Comparison of ENCODE assay signal across 22 mouse cellular contexts in genomic region chr11:75751082-75751481, GRCm38 (mm10). TPM values are rescaled to one million over a fixed set of nuclear protein-coding genes. Genes with fewer than 3 reads are reported as not detected.
DNase-seq lines count a peak whose midpoint lies in the region; ATAC-seq and TF ChIP-seq lines count a peak whose summit lies in the region.
"Had no signal": no experiment of that assay in that cellular context is flagged by ENCODE, and none has a peak within 500 bp of the region (broad histone marks: within the 10 kb centered on the region; RNA-seq: fewer than 3 reads in every experiment).

No protein-coding gene starts in this region.

- no peak for ATAC-seq in liver, postnatal 0 days
- no peak for ATAC-seq in liver, embryonic 11.5 days (replicated peaks; ENCODE audit: low FRiP score)
- no peak for ATAC-seq in stomach, postnatal 0 days (ENCODE audit: low FRiP score, low TSS enrichment)
- ATAC-seq: intestine, embryonic 15.5 days had no signal

- H3K27ac ChIP-seq in heart, adult 2 months = no peak overlapping the region
- no peak overlapping the region for H3K27ac ChIP-seq in liver, postnatal 0 days (ENCODE audit: low read depth)
- H3K27ac ChIP-seq in liver, embryonic 11.5 days (ENCODE audit: low read depth, low read length) = no peak overlapping the region
- no peak overlapping the region for H3K27ac ChIP-seq in stomach, postnatal 0 days (replicated peaks)
- H3K27ac ChIP-seq: forebrain, embryonic 12.5 days; hindbrain, embryonic 14.5 days; intestine, embryonic 15.5 days; limb, embryonic 15.5 days; midbrain, embryonic 10.5 days had no signal

- no peak overlapping the region for H3K9ac ChIP-seq in heart, adult 2 months (ENCODE audit: low read depth, low read length)
- no peak overlapping the region for H3K9ac ChIP-seq in liver, postnatal 0 days (replicated peaks)
- H3K9ac ChIP-seq in liver, embryonic 11.5 days (ENCODE audit: low read depth, low read length) = no peak overlapping the region
- H3K9ac ChIP-seq in stomach, postnatal 0 days (ENCODE audit: low read length) = no peak overlapping the region
- H3K9ac ChIP-seq: forebrain, embryonic 12.5 days; hindbrain, embryonic 14.5 days; intestine, embryonic 15.5 days; limb, embryonic 15.5 days had no signal

- peaks cover 26% of the 10 kb centered on the region for H3K4me1 ChIP-seq in heart, adult 2 months (ENCODE audit: control insufficient read depth, insufficient read depth, low read length)
- peaks cover 10% of the 10 kb centered on the region for H3K4me1 ChIP-seq in liver, postnatal 0 days (ENCODE audit: insufficient read depth)
- peaks cover 11% of the 10 kb centered on the region for H3K4me1 ChIP-seq in liver, embryonic 11.5 days (replicated peaks; ENCODE audit: control insufficient read depth, insufficient read depth, low read length)
- peaks cover 91% of the 10 kb centered on the region for H3K4me1 ChIP-seq in E14TG2a.4 (replicated peaks; ENCODE audit: low read depth, low read length)
- H3K4me1 ChIP-seq in stomach, postnatal 0 days (replicated peaks; ENCODE audit: control insufficient read depth, insufficient read depth) = no peaks in the 10 kb centered on the region

- no peak for TF ChIP-seq POLR2A in heart, adult 2 months (IDR thresholded peaks at IDR 0.05; ENCODE audit: insufficient read depth, low read depth, low read length)

- no peaks in the 10 kb centered on the region for H3K9me3 ChIP-seq in liver, postnatal 0 days (ENCODE audit: low read length)
- no peaks in the 10 kb centered on the region for H3K9me3 ChIP-seq in liver, embryonic 11.5 days (ENCODE audit: control insufficient read depth, low read length)
- H3K9me3 ChIP-seq in E14TG2a.4 (ENCODE audit: low read length) = no peaks in the 10 kb centered on the region
- H3K9me3 ChIP-seq in stomach, postnatal 0 days (ENCODE audit: control insufficient read depth, low read length) = no peaks in the 10 kb centered on the region
- H3K9me3 ChIP-seq: forebrain, embryonic 12.5 days; intestine, embryonic 15.5 days; limb, embryonic 15.5 days; midbrain, embryonic 10.5 days had no signal

- intact Hi-C loops in heart, adult 2 months (cut with DNase I) = no loop called here

- no peak for TF ChIP-seq EP300 in heart, adult 2 months (IDR thresholded peaks at IDR 0.05; ENCODE audit: insufficient read depth, low read depth, low read length)
- no peak for TF ChIP-seq EP300 in liver, postnatal 0 days (IDR thresholded peaks at IDR 0.05; ENCODE audit: low read depth)
- TF ChIP-seq EP300 in stomach, postnatal 0 days (optimal IDR thresholded peaks at IDR 0.05) = no peak

- no peak overlapping the region for H3K4me2 ChIP-seq in liver, postnatal 0 days (ENCODE audit: low read depth, low read length)
- H3K4me2 ChIP-seq in liver, embryonic 11.5 days = no peak overlapping the region
- H3K4me2 ChIP-seq in stomach, postnatal 0 days (replicated peaks; ENCODE audit: low read depth) = no peak overlapping the region
- H3K4me2 ChIP-seq: forebrain, embryonic 12.5 days; heart, embryonic 11.5 days; hindbrain, embryonic 14.5 days; intestine, embryonic 15.5 days; limb, embryonic 15.5 days had no signal

- peaks cover 76% of the 10 kb centered on the region for H3K36me3 ChIP-seq in heart, adult 2 months (ENCODE audit: control insufficient read depth, insufficient read depth, low read length)
- peaks cover 18% of the 10 kb centered on the region for H3K36me3 ChIP-seq in liver, postnatal 0 days (replicated peaks; ENCODE audit: insufficient read depth, low read length)
- H3K36me3 ChIP-seq in liver, embryonic 11.5 days (ENCODE audit: control insufficient read depth, insufficient read depth, low read length) = peaks cover 12% of the 10 kb centered on the region; the same call in 1 of the 2 replicates
- peaks cover 93% of the 10 kb centered on the region for H3K36me3 ChIP-seq in E14TG2a.4 (ENCODE audit: insufficient read depth, low read length)
- H3K36me3 ChIP-seq in stomach, postnatal 0 days (ENCODE audit: control insufficient read depth, insufficient read depth, low read length) = peaks cover 5% of the 10 kb centered on the region; the same call in 1 of the 2 replicates
- H3K36me3 ChIP-seq: intestine, embryonic 15.5 days had no signal

- peak; percentile 59 for TF ChIP-seq CTCF in heart, adult 2 months (IDR thresholded peaks at IDR 0.05)
- peak; percentile 40 for TF ChIP-seq CTCF in liver, postnatal 0 days (IDR thresholded peaks at IDR 0.05; ENCODE audit: low read depth)
- 0 out of 2 replicates have a peak, but pooled peaks have one; percentile 13 for TF ChIP-seq CTCF in E14TG2a.4 (conservative IDR thresholded peaks at IDR 0.05; ENCODE audit: low read length)
- peak; percentile 62 for TF ChIP-seq CTCF in stomach, postnatal 0 days (IDR thresholded peaks at IDR 0.05; ENCODE audit: low read depth)

- H3K79me2 ChIP-seq in heart, adult 2 months (replicated peaks; ENCODE audit: control insufficient read depth, insufficient read depth, low read length) = peaks cover 15% of the 10 kb centered on the region

- no peak for DNase-seq in heart, adult 2 months
- DNase-seq in heart, adult 9 months (ENCODE audit: low spot score in 2 of 2) = no peak
- no peak for DNase-seq in liver, postnatal 0 days
- DNase-seq in liver, embryonic 11.5 days (ENCODE audit: low spot score) = no peak
- no peak for DNase-seq in stomach, postnatal 0 days (ENCODE audit: low spot score)
- no peak for DNase-seq in embryo, embryonic 9.5 days (ENCODE audit: extremely low spot score)
- DNase-seq: adrenal gland, postnatal 25 days; cerebellum, adult 11-12 months; gastrocnemius, postnatal 36 days; heart, postnatal 14 days; layer of hippocampus, postnatal 36 days; lung, postnatal 36 days; retina, postnatal 1 day; right cerebral cortex, postnatal 4 days had no signal

- H3K27me3 ChIP-seq in heart, adult 2 months (ENCODE audit: control insufficient read depth, insufficient read depth, low read length) = no peaks in the 10 kb centered on the region
- no peaks in the 10 kb centered on the region for H3K27me3 ChIP-seq in liver, postnatal 0 days (ENCODE audit: insufficient read depth, low read length)
- no peaks in the 10 kb centered on the region for H3K27me3 ChIP-seq in liver, embryonic 11.5 days (replicated peaks; ENCODE audit: control insufficient read depth, insufficient read depth, low read length)
- no peaks in the 10 kb centered on the region for H3K27me3 ChIP-seq in E14TG2a.4 (ENCODE audit: insufficient read depth, low read length)
- H3K27me3 ChIP-seq in stomach, postnatal 0 days (ENCODE audit: control insufficient read depth, insufficient read depth, low read length) = no peaks in the 10 kb centered on the region
- H3K27me3 ChIP-seq: forebrain, embryonic 12.5 days; intestine, embryonic 15.5 days; limb, embryonic 15.5 days had no signal

- 37% methylated on average over 4 of the region's 4 CpGs for WGBS in heart, adult 2 months
- WGBS in liver, postnatal 0 days (ENCODE audit: insufficient replicate concordance) = 66% methylated on average over 4 of the region's 4 CpGs
- 77% methylated on average over 4 of the region's 4 CpGs for WGBS in liver, embryonic 11.5 days
- WGBS in stomach, postnatal 0 days = 64% methylated on average over 4 of the region's 4 CpGs

- H3K4me3 ChIP-seq in heart, adult 2 months = no peak overlapping the region
- H3K4me3 ChIP-seq in liver, postnatal 0 days (ENCODE audit: low read depth, low read length) = no peak overlapping the region
- no peak overlapping the region for H3K4me3 ChIP-seq in liver, embryonic 11.5 days (ENCODE audit: low read depth, low read length)
- no peak overlapping the region for H3K4me3 ChIP-seq in E14TG2a.4 (replicated peaks; ENCODE audit: low read length)
- H3K4me3 ChIP-seq in stomach, postnatal 0 days (ENCODE audit: low read depth, low read length) = no peak overlapping the region
- H3K4me3 ChIP-seq: forebrain, embryonic 12.5 days; intestine, embryonic 15.5 days; limb, embryonic 15.5 days; midbrain, embryonic 10.5 days had no signal

RNA-seq across cellular contexts. Expression of gene Ywhae, which starts 18.4 kb away (rescaled TPM):
- total RNA-seq in heart, adult 2 months (2021) = 100 to 1,000 TPM; 503 to 554 TPM
- 206 and 352 TPM in 2 replicates for polyA plus RNA-seq in heart, adult 2 months (2012; rRNA removed)
- 190 and 204 TPM in 2 replicates for polyA plus RNA-seq in liver, postnatal 0 days (2015; fragmentation: Nextera tagmentation; extraction: Ambion mirVana)
- 710 and 755 TPM in 2 replicates for polyA plus RNA-seq in liver, embryonic 11.5 days (2014; fragmentation: Nextera tagmentation; extraction: Ambion mirVana)
- 401 and 416 TPM in 2 replicates for polyA plus RNA-seq in stomach, postnatal 0 days (2015; fragmentation: Nextera tagmentation; extraction: Ambion mirVana)

RNA-seq across cellular contexts. Expression of gene Doc2b, which starts 44.8 kb away (rescaled TPM):
- under 1 TPM; 0.52 to 0.61 TPM for total RNA-seq in heart, adult 2 months (2021)
- 0.14 and 0.41 TPM in 2 replicates for polyA plus RNA-seq in heart, adult 2 months (2012; rRNA removed)
- not detected in 2 replicates for polyA plus RNA-seq in liver, postnatal 0 days (2015; fragmentation: Nextera tagmentation; extraction: Ambion mirVana)
- polyA plus RNA-seq in liver, embryonic 11.5 days (2014; fragmentation: Nextera tagmentation; extraction: Ambion mirVana) = 0.10 and 0.40 TPM in 2 replicates
- 0.65 and 0.75 TPM in 2 replicates for polyA plus RNA-seq in stomach, postnatal 0 days (2015; fragmentation: Nextera tagmentation; extraction: Ambion mirVana)
- total RNA-seq: monocyte, adult 5-6 weeks had no signal
